ENCODE assay signal across 12 mouse cellular contexts in the genomic region with DNA sequence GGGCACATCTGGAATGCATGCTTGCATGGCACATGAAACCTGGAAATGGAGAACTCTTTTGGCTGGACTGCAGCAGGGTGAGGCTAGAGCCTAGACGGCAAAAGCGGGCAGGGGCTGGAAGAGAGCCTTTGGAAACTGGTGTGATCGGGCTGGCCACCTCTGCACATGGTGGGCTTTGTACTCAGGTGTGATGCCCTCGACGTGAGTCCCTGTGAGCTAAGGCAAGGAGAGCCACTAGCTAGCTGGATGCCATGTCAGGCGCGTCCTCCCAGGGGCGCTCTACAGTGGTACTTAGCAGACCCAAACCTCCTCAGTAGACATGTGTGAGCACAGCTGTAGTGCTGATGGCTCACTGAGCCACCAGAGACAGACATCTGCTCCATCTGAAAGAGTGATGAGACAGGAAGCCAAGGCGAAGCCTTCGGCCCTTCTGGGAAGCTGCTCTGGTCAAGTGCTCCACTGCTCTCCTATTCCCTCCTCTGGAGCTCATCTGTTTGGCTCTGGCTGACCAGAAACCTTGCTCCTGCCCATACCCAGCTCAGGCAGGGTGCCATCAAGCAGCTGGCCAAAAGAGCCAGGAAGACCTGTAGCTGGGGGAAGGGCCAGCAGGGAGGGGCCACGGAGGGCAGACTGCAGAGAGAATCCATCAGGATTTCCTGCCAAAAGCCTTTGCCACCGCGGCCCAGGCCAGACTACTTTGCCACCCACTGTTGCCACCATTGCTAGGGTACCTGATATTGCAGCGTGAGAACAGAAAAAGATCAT. TPM values are rescaled to one million over a fixed set of nuclear protein-coding genes. Genes with fewer than 3 reads are reported as not detected.
DNase-seq lines count a peak whose midpoint lies in the region; ATAC-seq and TF ChIP-seq lines count a peak whose summit lies in the region.
"Had no signal": no experiment of that assay in that cellular context is flagged by ENCODE, and none has a peak within 500 bp of the region (broad histone marks: within the 10 kb centered on the region; RNA-seq: fewer than 3 reads in every experiment).

No protein-coding gene starts in this region.

- H3K9me3 ChIP-seq in heart, embryonic 12.5 days (replicated peaks), result no peaks in the 10 kb centered on the region
- H3K9me3 ChIP-seq in stomach, embryonic 16.5 days (replicated peaks; ENCODE audit: control insufficient read depth, low read length), result no peaks in the 10 kb centered on the region

- no peak for TF ChIP-seq CTCF in spleen, adult 2 months (IDR thresholded peaks at IDR 0.05; ENCODE audit: extremely low read depth, insufficient read depth, insufficient read length, insufficient replicate concordance)

- DNase-seq in heart, postnatal 4 days, result peak; percentile 57
- DNase-seq in spleen, adult 2 months (ENCODE audit: low read depth in 1 of 2, low spot score in 2 of 2), result no peak
- DNase-seq in spleen, postnatal 10 days (ENCODE audit: low spot score in 2 of 2), result no peak
- peak; percentile 70 for DNase-seq in gastrocnemius, postnatal 25 days
- no peak for DNase-seq in layer of hippocampus, postnatal 14 days (ENCODE audit: low spot score in 2 of 2)
- DNase-seq in urinary bladder, postnatal 4 days (ENCODE audit: low spot score in 2 of 2), result no peak

- ATAC-seq in heart, embryonic 12.5 days (ENCODE audit: insufficient number of reproducible peaks, low FRiP score), result no peak
- no peak for ATAC-seq in stomach, embryonic 16.5 days (ENCODE audit: insufficient read depth, low FRiP score)

- WGBS in heart, embryonic 12.5 days, result 84% methylated on average over 14 of the region's 14 CpGs
- 49% methylated on average over 14 of the region's 14 CpGs for WGBS in spleen, adult 2 months
- 81% methylated on average over 14 of the region's 14 CpGs for WGBS in stomach, embryonic 16.5 days

- H3K27ac ChIP-seq in heart, embryonic 12.5 days (ENCODE audit: poor library complexity, severe bottlenecking), result no peak overlapping the region
- peak overlapping the region; percentile 76 for H3K27ac ChIP-seq in spleen, adult 2 months (ENCODE audit: insufficient read depth, low read length)
- 0 out of 2 replicates have a peak overlapping the region, but pooled peaks have one; percentile 16 for H3K27ac ChIP-seq in stomach, embryonic 16.5 days (ENCODE audit: low read length)

- no peak for TF ChIP-seq POLR2A in spleen, adult 2 months (IDR thresholded peaks at IDR 0.05; ENCODE audit: low read depth, low read length)

- H3K27me3 ChIP-seq in heart, embryonic 12.5 days (replicated peaks), result peaks cover 21% of the 10 kb centered on the region
- no peaks in the 10 kb centered on the region for H3K27me3 ChIP-seq in spleen, adult 2 months (ENCODE audit: control insufficient read depth, insufficient read depth, low read length)
- H3K27me3 ChIP-seq in stomach, embryonic 16.5 days (ENCODE audit: control insufficient read depth, insufficient read depth, low read length), result no peaks in the 10 kb centered on the region

- H3K4me3 ChIP-seq in heart, embryonic 12.5 days, result no peak overlapping the region
- H3K4me3 ChIP-seq in spleen, adult 2 months (ENCODE audit: extremely low read depth, insufficient read depth, insufficient read length), result peak overlapping the region; percentile 49; the same call in 1 of the 2 replicates
- no peak overlapping the region for H3K4me3 ChIP-seq in stomach, embryonic 16.5 days (replicated peaks; ENCODE audit: low read length)

- H3K4me1 ChIP-seq in heart, embryonic 12.5 days (replicated peaks), result peaks cover 44% of the 10 kb centered on the region
- peaks cover 14% of the 10 kb centered on the region; the same call in 1 of the 2 replicates for H3K4me1 ChIP-seq in spleen, adult 2 months (ENCODE audit: control insufficient read depth, insufficient read depth, insufficient read length)
- H3K4me1 ChIP-seq in stomach, embryonic 16.5 days (ENCODE audit: control insufficient read depth, insufficient read depth, low read length), result peaks cover 11% of the 10 kb centered on the region

- H3K36me3 ChIP-seq in heart, embryonic 12.5 days, result no peaks in the 10 kb centered on the region
- H3K36me3 ChIP-seq in spleen, adult 2 months (ENCODE audit: control insufficient read depth, insufficient read depth, low read length), result no peaks in the 10 kb centered on the region
- no peaks in the 10 kb centered on the region for H3K36me3 ChIP-seq in stomach, embryonic 16.5 days (ENCODE audit: control insufficient read depth, insufficient read depth, low read length)

- no peak overlapping the region for H3K4me2 ChIP-seq in heart, embryonic 12.5 days
- H3K4me2 ChIP-seq in stomach, embryonic 16.5 days (ENCODE audit: low read depth, low read length), result no peak overlapping the region

- no peak overlapping the region for H3K9ac ChIP-seq in heart, embryonic 12.5 days
- peak overlapping the region; percentile 42; the same call in 1 of the 2 replicates for H3K9ac ChIP-seq in stomach, embryonic 16.5 days (ENCODE audit: low read length)

RNA-seq across cellular contexts. Expression of a gene that starts 2.2 kb away (rescaled TPM):
- under 1 TPM; 0.47 to 0.74 TPM for total RNA-seq in heart, postnatal 4 days (2021)
- polyA plus RNA-seq in heart, embryonic 12.5 days (2016; fragmentation: Nextera tagmentation; extraction: Ambion mirVana), result 0.10 and 0.36 TPM in 2 replicates
- polyA plus RNA-seq in spleen, adult 2 months (2012; rRNA removed), result 8.1 and 11.9 TPM in 2 replicates
- total RNA-seq in gastrocnemius, postnatal 25 days (2021), result under 1 TPM; 0.32 to 0.61 TPM
- polyA plus RNA-seq in stomach, embryonic 16.5 days (2015; fragmentation: Nextera tagmentation; extraction: Ambion mirVana), result 0.80 and 1.2 TPM in 2 replicates
- under 1 TPM; 0.17 to 0.21 TPM for total RNA-seq in layer of hippocampus, postnatal 14 days (2021)
- total RNA-seq: megakaryocyte-erythroid progenitor cell, adult 5-6 weeks had no signal

RNA-seq across cellular contexts. Expression of a gene that starts 15.6 kb away (rescaled TPM):
- total RNA-seq in heart, postnatal 4 days (2021), result 1 to 10 TPM; 1.8 to 2.3 TPM
- polyA plus RNA-seq in heart, embryonic 12.5 days (2016; fragmentation: Nextera tagmentation; extraction: Ambion mirVana), result 0.79 and 0.96 TPM in 2 replicates
- 0.39 TPM in 2 replicates for polyA plus RNA-seq in spleen, adult 2 months (2012; rRNA removed)
- 1 to 10 TPM in 1 of 2 experiments, under 1 TPM in 1; 0.82 to 1.6 TPM for total RNA-seq in gastrocnemius, postnatal 25 days (2021)
- polyA plus RNA-seq in stomach, embryonic 16.5 days (2015; fragmentation: Nextera tagmentation; extraction: Ambion mirVana), result 2.9 and 3.6 TPM in 2 replicates
- 1 to 10 TPM; 3.0 to 3.5 TPM for total RNA-seq in layer of hippocampus, postnatal 14 days (2021)
- total RNA-seq: megakaryocyte-erythroid progenitor cell, adult 5-6 weeks had no signal

RNA-seq across cellular contexts. Expression of a gene that starts 29.8 kb away (rescaled TPM):
- 10 to 100 TPM; 23.3 to 28.2 TPM for total RNA-seq in heart, postnatal 4 days (2021)
- 8.2 and 8.5 TPM in 2 replicates for polyA plus RNA-seq in heart, embryonic 12.5 days (2016; fragmentation: Nextera tagmentation; extraction: Ambion mirVana)
- 32.2 and 36.3 TPM in 2 replicates for polyA plus RNA-seq in spleen, adult 2 months (2012; rRNA removed)
- 10 to 100 TPM; 23.5 to 23.6 TPM for total RNA-seq in gastrocnemius, postnatal 25 days (2021)
- 3.1 and 4.2 TPM in 2 replicates for polyA plus RNA-seq in stomach, embryonic 16.5 days (2015; fragmentation: Nextera tagmentation; extraction: Ambion mirVana)
- total RNA-seq in layer of hippocampus, postnatal 14 days (2021), result 10 to 100 TPM; 10.1 to 11.8 TPM

RNA-seq across cellular contexts. Expression of a gene that starts 53.0 kb away (rescaled TPM):
- 10 to 100 TPM; 10.8 to 10.9 TPM for total RNA-seq in heart, postnatal 4 days (2021)
- 21.3 and 21.6 TPM in 2 replicates for polyA plus RNA-seq in heart, embryonic 12.5 days (2016; fragmentation: Nextera tagmentation; extraction: Ambion mirVana)
- 5.2 and 8.5 TPM in 2 replicates for polyA plus RNA-seq in spleen, adult 2 months (2012; rRNA removed)
- total RNA-seq in gastrocnemius, postnatal 25 days (2021), result 1 to 10 TPM; 7.8 to 8.0 TPM
- 35.2 and 35.7 TPM in 2 replicates for polyA plus RNA-seq in stomach, embryonic 16.5 days (2015; fragmentation: Nextera tagmentation; extraction: Ambion mirVana)
- 10 to 100 TPM; 14.6 to 14.7 TPM for total RNA-seq in layer of hippocampus, postnatal 14 days (2021)

RNA-seq across cellular contexts. Expression of a gene that starts 54.9 kb away (rescaled TPM):
- not detected for total RNA-seq in heart, postnatal 4 days (2021)
- not detected in 2 replicates for polyA plus RNA-seq in heart, embryonic 12.5 days (2016; fragmentation: Nextera tagmentation; extraction: Ambion mirVana)
- not detected in 2 replicates for polyA plus RNA-seq in spleen, adult 2 months (2012; rRNA removed)
- not detected for total RNA-seq in gastrocnemius, postnatal 25 days (2021)
- 11.4 and 11.5 TPM in 2 replicates for polyA plus RNA-seq in stomach, embryonic 16.5 days (2015; fragmentation: Nextera tagmentation; extraction: Ambion mirVana)
- total RNA-seq in layer of hippocampus, postnatal 14 days (2021), result not detected
- total RNA-seq: ES-E14; gastrocnemius, adult 8-10 months; megakaryocyte-erythroid progenitor cell, adult 5-6 weeks had no signal
- polyA plus RNA-seq: kidney, postnatal 0 days had no signal

Comparison
In these comparisons a context has a peak if more than half of its experiments do, and no peak if none do; other contexts are left out.
1. DNase-seq: peak in heart, postnatal 4 days (single experiment) and gastrocnemius, postnatal 25 days (single experiment); none in spleen, adult 2 months (0 of 2), spleen, postnatal 10 days (0 of 2), layer of hippocampus, postnatal 14 days (0 of 2) and urinary bladder, postnatal 4 days (0 of 2).